Mouse (Mus musculus) frontal cortex, adult (tissue): ENCODE measurements around the gene Plek.

ENCODE experiments used
- ATAC-seq: cut with Nextera tagmentation; 2 replicates; pipeline ENCODE4 v1.9.2; 2017; ENCODE audit warnings: mild to moderate bottlenecking, moderate library complexity, mixed read lengths; ENCODE audit not compliant: low TSS enrichment

The Plek gene

GRCm38 (mm10) chr11:16950226-16950975 is 101.8 kb downstream of the Plek start:
- no peak for ATAC-seq

GRCm38 (mm10) chr11:16948756-16949155 is 103.4 kb downstream of the Plek start:
- ATAC-seq: peak; percentile 14; the same call in 1 of the 2 replicates

GRCm38 (mm10) chr11:16943016-16943415 is 109.2 kb downstream of the Plek start:
- ATAC-seq: no peak

GRCm38 (mm10) chr11:16941973-16942452 is 110.2 kb downstream of the Plek start:
- ATAC-seq: no peak

- peak; percentile 64 for ATAC-seq
These were observed 110.9 kb downstream of the Plek start for GRCm38 (mm10) chr11:16941103-16941793.

GRCm38 (mm10) chr11:16935577-16936236 is 116.5 kb downstream of the Plek start:
- ATAC-seq: peak; percentile 67

GRCm38 (mm10) chr11:16932159-16932558 is 120.0 kb downstream of the Plek start:
- ATAC-seq: no peak
